ENCODE assay signal across 16 mouse cellular contexts in the genomic region with DNA sequence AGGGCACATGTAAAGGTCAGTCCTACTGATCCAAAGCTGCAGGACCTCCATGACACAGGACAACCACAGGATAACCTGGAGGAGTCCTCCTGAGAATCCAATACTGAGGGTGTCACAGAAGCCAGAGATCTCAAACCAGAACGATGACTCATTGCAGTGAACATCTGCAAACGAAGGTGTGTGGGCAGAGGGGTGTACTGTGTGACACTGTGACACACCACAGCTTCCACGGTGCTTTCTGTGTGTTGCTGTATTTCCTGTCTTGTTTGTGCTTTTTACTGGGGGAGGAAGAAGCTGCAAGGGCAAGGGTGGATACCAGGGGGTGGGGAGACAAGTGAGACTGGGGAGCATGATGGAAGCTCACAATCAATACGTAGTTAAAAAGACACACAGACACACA.
"Had no signal": no experiment of that assay in that cellular context is flagged by ENCODE, and none has a peak within 500 bp of the region (broad histone marks: within the 10 kb centered on the region; RNA-seq: fewer than 3 reads in every experiment).

No protein-coding gene starts in this region.

- H3K27ac ChIP-seq: kidney, embryonic 15.5 days; limb, embryonic 12.5 days; limb, embryonic 15.5 days; liver, embryonic 14.5 days; macrophage; midbrain, embryonic 12.5 days; midbrain, embryonic 15.5 days; neural tube, embryonic 12.5 days had no signal

- H3K9ac ChIP-seq: kidney, embryonic 15.5 days; limb, embryonic 12.5 days; limb, embryonic 15.5 days; liver, embryonic 14.5 days; liver, postnatal 0 days; lung, embryonic 14.5 days; midbrain, embryonic 12.5 days; midbrain, embryonic 15.5 days; neural tube, embryonic 12.5 days had no signal

- DNase-seq: kidney, postnatal 14 days; kidney, postnatal 4 days; left cerebral cortex, postnatal 4 days; liver, postnatal 0 days; lung, embryonic 14.5 days; thymus, postnatal 25 days had no signal

- H3K4me3 ChIP-seq: kidney, embryonic 15.5 days; limb, embryonic 12.5 days; limb, embryonic 15.5 days; midbrain, embryonic 12.5 days; midbrain, embryonic 15.5 days; neural tube, embryonic 12.5 days had no signal

- H3K27me3 ChIP-seq: kidney, embryonic 15.5 days; limb, embryonic 12.5 days; limb, embryonic 15.5 days; midbrain, embryonic 12.5 days; midbrain, embryonic 15.5 days; neural tube, embryonic 12.5 days had no signal

- H3K4me1 ChIP-seq: kidney, embryonic 15.5 days; limb, embryonic 12.5 days; limb, embryonic 15.5 days; midbrain, embryonic 12.5 days; midbrain, embryonic 15.5 days; neural tube, embryonic 12.5 days had no signal

- H3K9me3 ChIP-seq: kidney, embryonic 15.5 days; limb, embryonic 12.5 days; limb, embryonic 15.5 days; midbrain, embryonic 12.5 days; midbrain, embryonic 15.5 days; neural tube, embryonic 12.5 days had no signal

- ATAC-seq: liver, postnatal 0 days; lung, postnatal 0 days; midbrain, embryonic 15.5 days had no signal

- H3K4me2 ChIP-seq: kidney, embryonic 15.5 days; limb, embryonic 12.5 days; limb, embryonic 15.5 days; liver, embryonic 11.5 days; lung, embryonic 14.5 days; midbrain, embryonic 12.5 days; midbrain, embryonic 15.5 days; neural tube, embryonic 12.5 days had no signal
